Mouse (Mus musculus): ENCODE data around the gene Golga2.

DNA sequence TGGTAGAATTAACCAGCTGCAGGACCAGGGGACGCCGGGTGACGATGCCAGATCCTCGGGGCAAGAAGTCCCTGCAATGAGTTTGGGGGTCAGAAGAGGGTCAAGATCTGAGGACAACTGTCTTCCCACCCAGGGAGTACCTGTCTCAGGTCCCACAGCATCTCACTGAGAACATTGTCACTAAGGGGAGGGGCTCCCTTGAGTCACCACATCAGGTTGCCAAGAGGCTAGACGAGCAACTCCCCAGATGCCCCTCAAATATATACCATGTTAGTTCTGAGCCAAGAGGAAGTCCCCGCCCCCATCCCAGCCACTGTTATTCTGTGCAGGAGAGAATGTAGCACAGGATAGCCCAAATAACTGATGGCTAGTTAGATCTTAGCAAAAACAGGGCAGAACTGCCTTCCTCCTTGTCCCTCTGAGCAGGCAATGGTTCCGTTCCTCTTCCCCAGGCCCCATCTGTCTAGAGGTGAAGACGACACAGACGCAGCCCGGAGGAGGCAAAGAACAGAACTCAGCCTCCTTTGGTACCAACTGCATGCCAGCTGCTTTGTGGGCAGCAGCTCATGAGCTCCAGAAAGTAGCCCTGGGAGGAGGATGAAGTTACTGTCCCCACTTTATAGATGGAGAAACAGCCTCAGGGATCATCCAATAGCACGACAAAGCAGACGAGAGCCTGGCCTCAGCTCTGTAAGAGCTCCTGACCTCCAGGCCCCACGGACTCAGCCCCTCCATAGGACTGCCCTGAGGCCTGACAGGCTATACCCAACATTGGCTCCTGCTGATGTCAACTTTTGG lies 53.9 kb downstream of the Golga2 start:
- TF ChIP-seq CTCF (IDR thresholded peaks at IDR 0.05; ENCODE audit: low read depth) = no peak
- no peak for TF ChIP-seq EP300 (IDR thresholded peaks at IDR 0.05; ENCODE audit: low read depth)

Measured in liver, postnatal 0 days (tissue).